Mouse (Mus musculus) gastrocnemius, postnatal 14 days (tissue): Measurements from ENCODE around the gene Krt15. TPM values are rescaled to one million over a fixed set of nuclear protein-coding genes. Genes with fewer than 3 reads are reported as not detected.

Experiments used
- DNase-seq: peaks from one replicate; pipeline ENCODE4 v3.0.0; 2021; ENCODE audit warnings: mixed read lengths
- intact Hi-C: fragments of 180-260 bp; cut with DNase I; formaldehyde crosslinking; loops from one replicate; pipeline ENCODE4 v1.15.1; 2025; ENCODE audit warnings: low total_unique reads
- total RNA-seq, 2 experiments: library from RNA; stranded (reverse); gene quantifications; 2 replicates each; pipeline ENCODE4 v1.2.3; 2021

Gene Krt15
- total RNA-seq, 2 experiments from 2014 or later, result not detected

DNA sequence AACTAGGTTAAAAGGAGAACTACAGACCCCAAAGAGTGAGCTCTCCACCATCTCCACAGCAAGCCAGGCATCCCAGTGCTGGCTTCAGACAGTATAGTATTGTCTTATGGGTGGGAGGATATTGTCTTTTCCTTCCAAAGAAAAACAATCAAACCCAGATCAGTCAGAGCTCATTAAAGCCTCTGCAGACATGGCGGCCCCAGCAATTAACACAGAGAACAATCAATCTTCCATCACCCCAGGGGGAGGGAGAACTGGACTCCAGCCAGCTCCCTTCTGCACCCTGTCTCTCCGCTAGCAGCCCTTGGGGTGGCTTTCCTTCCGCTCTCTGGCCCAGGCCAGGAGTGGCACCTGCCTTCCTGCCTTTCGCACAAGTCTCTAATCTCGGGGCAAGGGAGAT is 2.0 kb upstream of the Krt15 start:
- no peak for DNase-seq
- intact Hi-C loops, result no loop called here

DNA sequence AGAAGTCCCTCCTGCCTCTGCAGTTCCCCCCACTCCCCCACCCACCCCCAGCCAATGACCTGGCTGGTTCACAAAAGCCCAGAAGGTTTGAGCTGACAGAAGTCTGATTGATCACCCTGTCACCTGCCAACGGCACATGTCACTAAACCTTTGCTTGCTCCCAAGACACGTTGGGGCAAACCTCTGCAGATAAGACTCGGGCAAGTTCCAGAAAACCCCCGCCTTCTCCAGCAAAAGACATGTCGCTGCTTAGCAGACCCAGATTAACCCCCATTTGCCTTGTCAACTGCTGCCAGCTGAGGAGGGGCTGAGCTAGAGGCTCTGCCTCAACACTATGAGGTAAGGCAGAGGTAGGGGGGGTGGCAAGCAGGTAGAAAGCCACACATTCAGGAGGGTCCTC is 831 bp upstream of the Krt15 start:
- DNase-seq, result no peak
- intact Hi-C loops, result no loop called here

GRCm38 (mm10) chr11:100124901-100125300 is 10.8 kb downstream of the Krt15 start:
- intact Hi-C loops, result no loop called here

DNA sequence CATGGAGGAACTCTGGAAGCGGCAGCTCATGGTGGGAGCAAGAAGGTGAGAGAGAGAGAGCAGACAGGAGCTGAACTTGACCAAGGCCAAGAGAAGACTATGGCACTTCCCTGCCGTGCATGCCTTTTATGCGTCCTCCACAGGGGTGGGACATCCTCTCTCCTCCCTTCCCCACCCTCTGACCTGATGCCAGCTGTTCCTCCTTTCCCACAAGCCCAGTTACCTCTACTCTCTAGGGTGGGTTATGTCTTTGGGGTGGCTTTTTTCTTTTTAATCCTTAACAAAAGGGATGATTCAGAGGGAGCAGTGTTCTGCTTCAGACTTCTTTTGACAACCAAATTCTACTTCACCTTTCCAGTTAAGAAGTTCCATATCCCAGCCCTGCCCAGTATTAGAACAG is 14.3 kb downstream of the Krt15 start, which contains the start of gene Krt13:
Gene Krt13 (minus strand): TSS at position 101 of the 400 bp plus-strand sequence.
- DNase-seq, result no peak
- intact Hi-C loops, result no loop called here

More at GRCm38 (mm10) chr11:100124901-100125300, 10.8 kb downstream of the Krt15 start:
- DNase-seq, result no peak

DNA sequence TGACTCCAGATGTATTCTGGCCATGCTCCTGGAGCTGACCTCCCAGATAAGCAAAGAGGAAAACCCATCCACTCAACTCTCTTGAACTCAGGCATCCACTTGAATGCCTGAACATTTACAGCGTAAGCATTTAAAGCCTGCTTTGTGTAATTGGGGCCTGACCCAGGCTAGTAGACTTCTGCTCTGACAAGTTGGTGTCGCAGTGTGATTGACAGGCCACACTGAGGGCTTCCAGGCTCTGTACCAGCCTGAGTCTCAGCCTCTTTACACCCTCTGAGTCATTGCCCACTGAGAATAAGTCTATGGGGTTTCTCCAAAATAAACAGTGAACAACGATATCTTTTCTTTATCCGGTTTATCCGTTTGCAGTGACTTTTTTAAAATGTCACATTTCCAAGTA is 15.4 kb downstream of the Krt15 start:
- intact Hi-C loops, result no loop called here
- no peak for DNase-seq

GRCm38 (mm10) chr11:100113742-100114029 is 22.0 kb downstream of the Krt15 start:
- intact Hi-C loops, result no loop called here
- DNase-seq, result no peak

DNA sequence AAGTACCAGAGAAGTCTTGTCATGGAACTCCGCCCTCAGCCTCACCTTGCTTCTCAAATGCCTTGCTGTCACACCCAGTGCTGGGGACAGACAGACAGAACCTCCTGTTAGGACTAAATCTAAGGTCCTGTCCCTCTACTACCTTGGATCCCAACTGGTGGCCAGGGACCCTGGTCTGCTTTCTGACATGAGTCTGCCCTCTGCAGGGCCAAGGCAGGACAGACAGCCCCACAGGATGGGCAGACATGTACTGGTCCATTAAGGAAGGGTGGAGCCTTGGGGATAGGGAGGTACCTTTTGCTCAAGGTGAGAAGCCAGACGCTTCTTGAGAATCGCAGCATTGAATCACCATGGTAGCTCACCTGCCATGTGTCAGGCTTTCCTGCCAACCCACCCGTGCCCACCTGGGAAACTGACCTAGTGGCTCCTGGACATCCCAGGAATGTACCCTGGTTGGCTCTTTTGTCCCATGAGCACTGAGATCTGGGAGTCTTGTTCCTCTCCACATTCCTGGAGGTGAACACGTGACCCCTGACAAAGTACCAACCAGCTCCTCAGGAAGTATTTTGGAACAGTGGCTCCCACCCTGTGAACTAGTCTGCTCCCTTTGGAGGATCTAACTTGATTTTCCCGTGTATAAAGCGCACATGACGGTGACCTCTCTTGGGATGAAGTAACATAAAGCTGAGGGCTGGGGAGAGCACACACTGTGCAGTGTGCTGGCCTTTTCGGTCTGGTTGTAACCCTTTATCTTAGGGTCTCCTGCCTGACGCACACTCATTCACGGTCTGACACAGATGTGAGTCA is 22.6 kb downstream of the Krt15 start:
- no peak for DNase-seq
- intact Hi-C loops, result no loop called here

DNA sequence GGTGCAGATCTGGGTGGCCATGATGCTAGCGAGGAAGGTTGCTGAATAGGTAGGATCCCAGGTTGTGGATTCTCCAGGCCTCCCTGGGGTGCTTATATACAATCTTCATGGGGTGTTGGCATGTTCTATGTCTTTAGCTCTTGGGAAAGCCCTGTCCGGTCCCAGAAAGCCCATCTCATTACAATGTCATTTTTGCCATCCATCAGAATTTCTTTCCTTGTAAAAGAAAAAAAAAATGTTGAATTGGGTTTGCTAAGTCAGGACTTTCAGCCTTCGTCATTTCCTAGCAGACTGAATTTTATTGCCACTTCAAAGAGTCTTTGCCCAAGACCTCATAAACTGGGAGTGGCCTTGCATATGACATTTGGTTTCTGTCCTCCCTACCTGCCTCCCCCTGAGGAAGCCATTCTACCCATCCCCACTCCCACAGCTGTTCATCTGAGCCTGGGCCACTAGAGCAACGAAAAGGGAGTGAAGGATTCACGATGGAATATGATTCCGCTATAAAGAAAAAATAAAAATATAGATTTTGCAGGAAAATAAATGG is 30.1 kb downstream of the Krt15 start, which contains the start of gene Krt36:
Gene Krt36 (minus strand): TSS at position 51 of the 547 bp plus-strand sequence.
- intact Hi-C loops, result no loop called here
- DNase-seq, result no peak

- DNase-seq, result no peak
- intact Hi-C loops, result no loop called here
These were observed 32.9 kb downstream of the Krt15 start for GRCm38 (mm10) chr11:100102693-100103429.

- DNase-seq, result no peak
- intact Hi-C loops, result no loop called here
These were observed 35.3 kb downstream of the Krt15 start for GRCm38 (mm10) chr11:100100391-100100790.

- intact Hi-C loops, result no loop called here
- DNase-seq, result no peak
These were observed 37.9 kb downstream of the Krt15 start for GRCm38 (mm10) chr11:100097819-100098218.

GRCm38 (mm10) chr11:100096141-100096540 is 39.6 kb downstream of the Krt15 start, which contains the start of gene Krt35:
Gene Krt35, minus strand, starts transcription at chr11:100096241.
- intact Hi-C loops, result no loop called here
- DNase-seq, result no peak

DNA sequence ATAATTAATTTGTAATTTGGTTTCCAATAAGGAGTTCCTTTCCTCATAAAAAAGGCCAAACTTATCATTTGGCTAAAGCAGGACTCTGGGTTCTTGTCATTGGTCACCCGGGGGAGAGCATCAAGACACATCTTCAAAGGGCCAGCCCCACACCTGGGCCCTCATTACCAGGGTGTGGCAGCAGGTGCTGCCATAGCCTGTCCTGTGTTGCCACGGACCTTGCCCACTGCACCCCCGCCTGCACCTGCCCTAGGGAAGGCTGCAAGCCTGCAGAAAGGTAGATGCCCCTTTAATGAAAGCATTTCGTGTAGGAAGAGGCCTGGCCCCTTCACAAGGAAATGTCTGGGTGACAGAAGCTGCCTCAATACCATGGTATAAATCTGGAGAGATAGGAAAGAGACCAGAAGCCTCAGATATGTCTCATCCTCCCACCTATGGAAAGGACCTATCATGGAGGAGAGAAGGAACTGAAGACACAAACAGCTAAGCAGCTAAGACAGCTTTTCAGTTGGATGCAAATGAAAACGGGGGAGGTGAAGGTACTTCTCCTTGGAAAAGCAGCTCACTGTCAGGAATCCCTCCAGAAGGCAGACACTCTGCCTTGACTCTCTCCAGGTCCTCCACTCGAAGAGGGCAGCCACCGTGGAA is 47.2 kb downstream of the Krt15 start:
- no peak for DNase-seq
- intact Hi-C loops, result no loop called here

DNA sequence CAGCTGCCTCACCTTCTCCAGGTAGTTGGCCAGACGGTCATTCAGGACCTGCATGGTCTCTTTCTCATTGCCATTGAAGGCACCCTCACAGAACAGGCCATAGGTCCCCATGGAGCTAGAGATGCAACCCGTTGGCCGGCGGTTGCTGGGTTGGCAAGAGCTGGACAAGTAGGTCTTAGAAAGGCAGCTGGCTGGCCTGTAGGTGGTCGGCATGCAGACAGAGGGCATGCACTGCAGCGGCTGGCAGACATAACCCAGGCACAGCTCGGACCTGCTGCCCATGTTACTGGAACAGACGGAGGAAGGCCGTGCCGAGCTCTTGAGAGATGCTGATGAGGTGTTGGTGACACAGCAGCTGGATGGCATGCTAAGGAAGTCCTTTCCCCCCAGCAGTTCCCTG is 47.9 kb downstream of the Krt15 start, which contains the start of gene Krt32:
Gene Krt32 (minus strand): TSS at position 366 of the 400 bp plus-strand sequence.
- no peak for DNase-seq
- intact Hi-C loops, result no loop called here

Other genes starting within 250 kb of the Krt15 start
- gene Krtap31-1, start 228.0 kb downstream of the Krt15 start, total RNA-seq, result not detected
- not detected for gene Gm11565, start 221.2 kb downstream of the Krt15 start, total RNA-seq
- gene Krtap31-2, start 199.6 kb downstream of the Krt15 start, total RNA-seq, result not detected
- not detected for gene Krtap9-5, start 187.5 kb downstream of the Krt15 start, total RNA-seq
- gene Krtap29-1, start 156.9 kb downstream of the Krt15 start, total RNA-seq, result not detected
- gene Krtap16-1, start 149.3 kb downstream of the Krt15 start, total RNA-seq, result not detected
- not detected for gene Krtap17-1, start 141.9 kb downstream of the Krt15 start, total RNA-seq
- gene Krt33a, start 119.7 kb downstream of the Krt15 start, total RNA-seq, result under 1 TPM in 1 of 2 experiments, not detected in 1; 0.16 TPM
- under 1 TPM in 1 of 2 experiments, not detected in 1; 0.31 TPM for gene Krt33b, start 106.1 kb downstream of the Krt15 start, total RNA-seq
- not detected for gene Krt34, start 94.4 kb downstream of the Krt15 start, total RNA-seq
- gene Krt31, start 85.4 kb downstream of the Krt15 start, total RNA-seq, result not detected
- gene Krt32, start 47.7 kb downstream of the Krt15 start, total RNA-seq, result not detected
- gene Krt35, start 39.7 kb downstream of the Krt15 start, total RNA-seq, result not detected
- not detected for gene Krt36, start 30.3 kb downstream of the Krt15 start, total RNA-seq
- gene Krt13, start 14.4 kb downstream of the Krt15 start, total RNA-seq, result not detected
- under 1 TPM; 0.38 to 0.51 TPM for gene Krt19, start 12.7 kb upstream of the Krt15 start, total RNA-seq
- not detected for gene Krt9, start 57.3 kb upstream of the Krt15 start, total RNA-seq
- gene Krt14, start 71.6 kb upstream of the Krt15 start, total RNA-seq, result not detected
- gene Krt16, start 113.0 kb upstream of the Krt15 start, total RNA-seq, result not detected
- gene Krt17, start 125.1 kb upstream of the Krt15 start, total RNA-seq, result not detected
- gene Krt42, start 133.9 kb upstream of the Krt15 start, total RNA-seq, result not detected
- gene Eif1, start 184.0 kb upstream of the Krt15 start, total RNA-seq, result 100 to 1,000 TPM; 781 to 791 TPM
- not detected for gene Gast, start 198.5 kb upstream of the Krt15 start, total RNA-seq
- gene Hap1, start 220.2 kb upstream of the Krt15 start, total RNA-seq, result under 1 TPM; 0.66 to 0.82 TPM